Mouse (Mus musculus) ES-E14 (cell line): ENCODE data around the gene Gucy2d. TPM values are rescaled to one million over a fixed set of nuclear protein-coding genes. Genes with fewer than 3 reads are reported as not detected.

ENCODE experiments used
- DNase-seq: peaks from one replicate; pipeline ENCODE4 v3.0.0-alpha.2; 2013; ENCODE audit warnings: low read depth, low spot score
- H3K27ac ChIP-seq: 2 replicates; pipeline ENCODE4 v1.5.1; 2012; ENCODE audit warnings: low read depth, mild to moderate bottlenecking, low read length, moderate library complexity, mixed read lengths; ENCODE audit not compliant: poor library complexity, insufficient read depth, severe bottlenecking
- H3K36me3 ChIP-seq: 2 replicates; pipeline ENCODE4 v1.6.1; 2012; ENCODE audit warnings: mild to moderate bottlenecking, low read length, moderate library complexity, mixed read lengths; ENCODE audit not compliant: control insufficient read depth, poor library complexity, insufficient read depth, severe bottlenecking
- H3K4me1 ChIP-seq, 2 experiments: fragments of 150-350 bp in 1 of 2; sonication (generic) in 1 of 2; 2 replicates each; pipeline ENCODE4 v1.6.1; 2012; ENCODE audit warnings: low read length in 2 of 2, mild to moderate bottlenecking in 1 of 2, mixed read lengths in 1 of 2; ENCODE audit not compliant: control insufficient read depth in 2 of 2, insufficient read depth in 2 of 2, poor library complexity in 1 of 2
- H3K4me3 ChIP-seq, 2 experiments: fragments of 150-350 bp in 1 of 2; sonication (generic) in 1 of 2; 2 replicates each; pipeline ENCODE4 v1.5.1; 2012; ENCODE audit warnings: low read length in 2 of 2, low read depth in 1 of 2, mild to moderate bottlenecking in 1 of 2, mixed read lengths in 1 of 2; ENCODE audit not compliant: insufficient read depth in 1 of 2, poor library complexity in 1 of 2, severe bottlenecking in 1 of 2
- H3K9ac ChIP-seq: 2 replicates; pipeline ENCODE4 v1.6.1; 2012; ENCODE audit warnings: low read depth, mild to moderate bottlenecking, low read length, mixed read lengths; ENCODE audit not compliant: poor library complexity, insufficient read depth, severe bottlenecking
- H3K9me3 ChIP-seq: fragments of 150-350 bp; sonication (generic); 2 replicates; pipeline ENCODE4 v1.6.1; 2012; ENCODE audit warnings: low read depth, mild to moderate bottlenecking, low read length; ENCODE audit not compliant: control insufficient read depth, insufficient read depth
- CHD2 ChIP-seq: IDR thresholded peaks from 2 replicates; pipeline ENCODE4 v1.6.1; 2014; ENCODE audit warnings: mild to moderate bottlenecking, low read depth, low read length, inconsistent platforms
- HCFC1 ChIP-seq: IDR thresholded peaks from 2 replicates; pipeline ENCODE4 v1.6.1; 2012; ENCODE audit warnings: low read length, inconsistent platforms, borderline replicate concordance; ENCODE audit not compliant: insufficient read depth
- MAFK ChIP-seq: IDR thresholded peaks from 2 replicates; pipeline ENCODE4 v1.6.1; 2014; ENCODE audit warnings: mild to moderate bottlenecking, low read depth, low read length, inconsistent platforms; ENCODE audit not compliant: insufficient read depth
- ZC3H11A ChIP-seq: IDR thresholded peaks from 2 replicates; pipeline ENCODE4 v1.6.1; 2012; ENCODE audit warnings: low read depth, mild to moderate bottlenecking, inconsistent platforms, low read length, borderline replicate concordance
- ZNF384 ChIP-seq: IDR thresholded peaks from 2 replicates; pipeline ENCODE4 v1.6.1; 2012; ENCODE audit warnings: low read depth, low read length, inconsistent platforms
- in situ Hi-C, 2 experiments: fragments of 600-800 bp; cut with MboI; formaldehyde crosslinking; loops; one replicate each; pipeline ENCODE4 v1.15.1; 2025; ENCODE audit warnings: low sequenced_read_pairs in 2 of 2, inconsistent platforms in 1 of 2; ENCODE audit not compliant: unreplicated experiment in 2 of 2
- total RNA-seq: library from RNA; depleted of rRNA; stranded (reverse); fragments of 300-350 nt; gene quantifications from 2 replicates; pipeline ENCODE4 v1.2.3, GENCODE M21; 2012

Gene Gucy2d
- total RNA-seq, 1 experiment: not detected

DNA sequence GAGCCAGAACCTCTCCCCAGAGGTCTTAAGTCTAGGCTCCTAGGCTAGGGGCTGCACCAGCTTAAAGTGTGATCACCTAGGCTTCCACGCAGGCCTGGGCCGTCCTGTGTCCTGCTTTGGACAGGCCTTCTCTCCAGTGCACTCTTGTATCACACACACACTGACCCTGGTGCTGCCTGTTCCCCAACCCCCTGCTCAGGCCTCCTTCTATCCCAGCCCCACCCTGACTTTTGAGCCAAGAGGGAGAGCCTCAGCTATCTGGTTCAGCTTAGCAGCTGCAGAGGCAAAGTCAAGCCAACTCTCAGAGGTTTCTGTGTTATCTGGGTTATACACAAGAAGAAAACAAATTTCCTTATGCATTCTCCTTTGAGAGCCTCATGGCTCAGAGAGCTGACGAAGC, 60.3 kb downstream of the Gucy2d start:
- H3K9me3 ChIP-seq: no peaks in the 10 kb centered on the region
- no peak overlapping the region for H3K9ac ChIP-seq
- in situ Hi-C loops: no loop called here
- TF ChIP-seq CHD2: no peak
- no peak for TF ChIP-seq MAFK
- TF ChIP-seq ZNF384: no peak
- no peak for TF ChIP-seq ZC3H11A
- no peak for TF ChIP-seq HCFC1
- H3K27ac ChIP-seq: no peak overlapping the region
- H3K4me1 ChIP-seq: peaks cover 0 to 3% of the 10 kb centered on the region in 2 experiments; a peak in 1 of 4 replicates
- no peak overlapping the region for H3K4me3 ChIP-seq
- no peaks in the 10 kb centered on the region for H3K36me3 ChIP-seq
- DNase-seq: no peak

DNA sequence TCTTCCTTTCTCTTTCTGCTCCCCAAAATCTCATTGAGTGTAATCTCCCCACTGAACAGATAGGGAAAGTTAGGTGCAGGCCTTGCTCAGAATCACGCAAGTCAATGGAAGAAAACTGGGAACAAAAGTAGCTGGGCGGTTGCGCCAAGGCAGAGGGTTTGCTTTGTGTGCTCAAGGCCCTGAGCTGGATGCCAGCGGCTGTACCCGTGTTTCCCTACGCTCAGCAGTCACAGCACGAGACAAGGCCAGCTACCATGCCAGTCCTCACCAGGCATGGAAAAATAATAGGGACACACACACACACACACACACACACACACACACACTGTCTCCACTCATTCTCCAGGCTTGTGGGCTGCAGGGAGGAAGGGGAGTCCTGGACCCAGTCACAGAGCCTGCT, 60.9 kb downstream of the Gucy2d start:
- in situ Hi-C loops: no loop called here
- H3K4me1 ChIP-seq: peaks cover 0 to 3% of the 10 kb centered on the region in 2 experiments; a peak in 1 of 4 replicates
- no peak overlapping the region for H3K27ac ChIP-seq
- H3K9ac ChIP-seq: no peak overlapping the region
- TF ChIP-seq HCFC1: no peak
- no peak for TF ChIP-seq ZNF384
- TF ChIP-seq ZC3H11A: no peak
- no peak for TF ChIP-seq MAFK
- no peak for TF ChIP-seq CHD2
- no peaks in the 10 kb centered on the region for H3K36me3 ChIP-seq
- no peak for DNase-seq
- no peaks in the 10 kb centered on the region for H3K9me3 ChIP-seq
- H3K4me3 ChIP-seq: no peak overlapping the region

DNA sequence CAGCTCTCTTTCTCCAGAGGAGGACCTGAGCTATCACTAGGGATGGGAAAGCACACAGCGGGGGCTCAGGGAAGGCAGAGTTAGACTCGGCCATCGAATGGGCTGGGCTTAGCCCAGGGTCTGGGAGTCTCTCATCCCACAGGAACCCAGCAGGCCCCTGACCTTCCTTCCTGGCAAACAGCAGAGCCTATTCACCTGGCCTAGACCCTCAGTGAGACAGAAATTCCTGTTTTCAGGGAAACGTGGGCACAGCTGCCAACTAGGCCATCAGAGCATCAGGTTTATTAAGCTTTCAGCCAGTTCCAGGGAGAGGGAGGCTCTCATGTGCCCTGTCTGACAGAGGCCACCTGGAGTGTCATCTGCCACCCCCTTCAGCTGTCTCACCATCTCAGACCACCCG, 62.7 kb downstream of the Gucy2d start:
- Histone ChIP-seq H3K4me3 (no peak overlapping the region), H3K36me3 (no peaks in the 10 kb centered on the region), H3K9ac (no peak overlapping the region), H3K4me1 (peaks cover 0 to 3% of the 10 kb centered on the region in 2 experiments; a peak in 1 of 4 replicates), H3K9me3 (no peaks in the 10 kb centered on the region), H3K27ac (no peak overlapping the region)
- in situ Hi-C loops: no loop called here
- TF ChIP-seq ZNF384 (no peak), ZC3H11A (no peak), CHD2 (no peak), HCFC1 (no peak), MAFK (no peak)
- no peak for DNase-seq

DNA sequence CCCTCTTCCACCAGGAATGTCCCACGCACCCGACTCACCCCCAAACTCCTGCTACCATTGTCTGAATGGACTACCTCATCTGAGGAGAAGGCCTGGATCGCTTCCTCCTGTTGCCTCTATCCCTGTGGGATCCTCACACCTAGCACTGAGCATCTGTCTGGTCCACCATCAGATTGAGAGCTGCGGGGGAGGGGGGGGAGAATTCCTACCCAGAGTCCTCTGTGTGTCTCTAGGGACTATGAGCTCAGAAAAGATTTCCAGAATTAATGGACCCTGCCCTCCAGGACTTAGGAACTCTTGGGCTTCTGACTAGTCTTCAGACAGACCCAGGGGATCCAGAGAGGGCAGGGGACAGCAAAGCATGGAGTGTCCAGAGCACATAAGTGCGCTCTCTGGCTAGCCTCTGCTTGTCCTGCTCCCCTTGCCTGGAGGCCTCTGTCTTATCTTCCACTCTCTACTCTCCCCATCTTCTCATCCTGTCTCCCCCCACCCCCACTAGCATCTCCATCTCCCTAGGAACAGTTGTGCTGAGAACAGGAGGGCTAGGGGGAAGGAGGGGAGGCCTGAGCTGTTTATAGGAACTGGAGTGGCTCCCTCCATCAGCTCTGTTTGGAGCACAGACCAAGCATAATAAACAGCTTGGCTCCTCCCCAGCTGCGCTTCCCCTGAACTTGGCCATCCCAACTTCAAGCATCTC, 63.9 kb downstream of the Gucy2d start:
- Histone ChIP-seq H3K4me3 (no peak overlapping the region), H3K9ac (no peak overlapping the region), H3K9me3 (no peaks in the 10 kb centered on the region), H3K4me1 (peaks cover 0 to 3% of the 10 kb centered on the region in 2 experiments; a peak in 1 of 4 replicates), H3K36me3 (no peaks in the 10 kb centered on the region), H3K27ac (no peak overlapping the region)
- DNase-seq: no peak
- in situ Hi-C loops: no loop called here
- TF ChIP-seq HCFC1 (no peak), MAFK (no peak), ZC3H11A (no peak), ZNF384 (no peak), CHD2 (no peak)
